Mouse (Mus musculus) embryo, embryonic 11.5 days (tissue): ENCODE measurements around the gene Atp8b4.

ENCODE experiments used
- DNase-seq: peaks from one replicate; pipeline ENCODE4 v3.0.0-alpha.2; 2012; ENCODE audit warnings: low read depth, low spot score

The Atp8b4 gene

DNA sequence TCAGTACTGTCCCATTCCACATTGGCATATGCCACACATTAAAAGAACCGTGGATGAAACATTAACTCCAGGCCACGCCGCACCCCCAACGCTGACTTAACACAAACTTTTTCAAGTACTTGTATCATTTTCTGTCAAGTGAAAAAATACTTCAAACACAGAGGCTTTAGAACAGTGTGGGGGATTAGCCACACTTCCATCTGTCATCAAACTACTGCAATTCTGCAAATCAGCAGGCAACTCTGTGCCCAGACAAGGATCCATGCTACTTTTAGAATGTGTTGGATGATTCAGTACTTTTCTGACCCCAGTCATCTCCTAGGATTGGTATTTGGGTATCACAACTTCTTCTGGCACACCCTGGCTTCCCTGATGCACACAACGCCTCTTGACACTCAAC lies 212.5 kb downstream of the Atp8b4 start:
- no peak for DNase-seq

DNA sequence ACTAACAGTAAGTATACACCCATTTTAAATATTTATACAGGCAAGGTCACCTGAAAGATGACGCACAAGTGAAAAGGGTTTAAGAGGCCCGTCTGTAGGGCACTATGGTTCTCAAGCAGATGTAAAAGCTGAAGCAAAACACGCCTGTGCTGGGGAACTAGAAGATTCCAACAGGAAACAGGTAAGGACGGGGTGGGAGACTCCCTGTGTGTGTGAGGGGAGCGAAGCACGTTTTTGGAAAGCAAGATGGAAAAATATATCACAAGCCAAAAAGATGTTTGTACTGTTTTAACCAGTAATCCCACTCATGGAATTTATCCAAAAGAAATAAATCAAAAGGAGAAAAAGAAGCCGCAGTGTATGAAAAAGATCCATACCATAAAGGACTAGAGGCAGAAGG lies 214.1 kb downstream of the Atp8b4 start:
- DNase-seq = no peak

DNA sequence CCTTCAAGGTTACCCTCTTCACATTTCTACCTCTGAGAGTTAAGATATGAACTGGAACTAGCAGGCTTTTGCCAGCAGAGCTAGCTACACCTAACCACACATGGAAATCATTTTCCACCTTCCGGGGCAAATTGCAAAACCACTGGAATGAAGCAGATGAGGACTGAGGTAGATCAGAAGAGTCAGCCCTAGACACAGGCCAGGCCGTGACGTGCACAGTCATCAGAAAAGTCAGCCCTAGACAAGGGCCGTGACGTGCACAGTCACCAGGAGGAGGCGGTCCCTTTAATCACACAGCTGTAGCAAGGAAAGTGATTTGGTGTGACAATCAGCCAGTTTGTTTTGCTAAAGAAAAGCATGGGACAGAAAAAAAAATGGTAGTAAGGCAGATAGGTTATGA lies 216.4 kb downstream of the Atp8b4 start:
- no peak for DNase-seq

DNA sequence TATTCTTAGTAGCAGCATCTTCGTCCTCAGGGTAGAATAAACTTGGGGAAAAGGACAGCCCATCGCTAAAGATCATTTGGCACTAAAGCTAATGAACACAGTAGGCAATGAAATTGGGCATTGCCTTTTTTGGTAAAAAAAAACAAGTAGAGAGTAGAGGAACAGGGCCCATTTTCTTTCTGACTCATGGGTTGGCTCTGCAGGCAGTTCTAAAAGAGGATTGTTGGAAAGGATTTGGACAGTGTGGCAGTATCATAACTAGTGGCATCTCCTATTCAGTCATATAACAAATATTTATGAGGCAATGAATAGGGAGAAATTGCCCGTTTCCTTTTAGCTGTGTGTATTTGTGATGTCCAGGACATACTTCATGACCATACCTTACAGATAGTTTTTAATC lies 217.4 kb downstream of the Atp8b4 start:
- no peak for DNase-seq

DNA sequence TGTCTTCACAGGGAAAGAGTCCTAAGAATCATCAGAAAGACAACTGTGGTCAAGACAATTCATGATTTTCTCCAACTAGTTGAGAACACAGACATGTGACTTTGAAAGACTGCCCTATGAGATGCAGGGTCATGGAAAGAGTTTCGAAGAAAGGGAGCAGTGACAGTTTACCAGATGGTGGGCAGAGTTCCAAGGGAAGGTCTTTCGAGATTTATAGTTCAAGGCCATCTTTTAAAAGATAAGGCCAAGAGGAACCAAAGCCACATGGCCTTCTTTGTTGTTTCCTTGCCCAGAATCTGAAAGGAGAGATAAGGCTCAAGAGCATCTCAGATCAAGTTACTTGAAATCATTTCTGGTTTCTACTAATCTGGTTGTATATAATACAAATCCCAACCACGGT lies 225.0 kb downstream of the Atp8b4 start:
- DNase-seq = no peak

DNA sequence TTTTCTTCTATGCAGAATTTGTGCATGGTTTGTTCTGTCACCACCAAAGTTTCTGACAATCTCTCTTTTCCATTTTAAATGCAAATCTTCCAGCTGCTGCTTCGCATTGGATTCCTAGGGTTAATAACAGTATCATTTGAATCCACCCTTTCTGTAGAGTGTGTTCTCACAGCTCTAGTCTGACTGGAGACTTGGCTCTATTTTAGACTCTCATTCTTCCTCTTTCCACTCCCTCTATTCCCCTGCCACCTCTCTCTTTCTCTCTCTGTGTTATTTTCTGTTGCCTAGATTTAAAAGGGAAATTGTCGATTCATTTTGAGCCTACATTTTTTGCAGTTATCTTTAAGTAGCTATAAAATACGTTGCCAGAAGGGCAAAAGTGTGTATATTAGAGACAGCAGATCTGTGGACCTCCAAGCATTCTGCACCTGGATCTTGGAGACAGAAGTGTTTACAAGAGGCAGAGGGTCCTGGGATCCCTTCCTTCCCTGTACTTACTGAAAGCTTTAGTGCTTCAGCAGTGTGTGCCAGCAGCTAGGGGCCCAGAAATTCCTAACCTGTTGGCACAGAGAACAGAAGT lies 225.6 kb downstream of the Atp8b4 start:
- no peak for DNase-seq

DNA sequence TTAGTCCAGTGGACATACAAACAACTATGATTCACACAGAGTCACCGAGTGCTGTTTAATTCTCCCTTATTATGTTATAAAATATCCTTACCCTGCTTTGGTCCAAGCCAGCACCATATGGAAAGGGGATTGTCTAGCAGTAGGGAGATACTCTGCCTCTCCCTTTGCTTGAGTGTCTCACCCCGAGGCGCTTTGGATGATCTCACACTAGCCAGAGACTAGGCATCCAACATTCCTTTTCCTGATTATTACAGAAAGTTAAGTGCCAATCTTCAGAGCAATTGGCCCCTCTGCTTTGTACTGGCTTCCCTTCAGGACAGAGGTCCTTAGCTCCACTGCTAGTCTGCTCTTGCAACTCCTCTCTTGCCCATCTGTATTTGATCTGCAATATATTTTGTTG lies 226.2 kb downstream of the Atp8b4 start:
- no peak for DNase-seq
